ENCODE assay signal across 28 mouse cellular contexts in genomic region chr4:149450636-149451035, GRCm38 (mm10). TPM values are rescaled to one million over a fixed set of nuclear protein-coding genes. Genes with fewer than 3 reads are reported as not detected.
DNase-seq lines count a peak whose midpoint lies in the region; ATAC-seq and TF ChIP-seq lines count a peak whose summit lies in the region.
"Had no signal": no experiment of that assay in that cellular context is flagged by ENCODE, and none has a peak within 500 bp of the region (broad histone marks: within the 10 kb centered on the region; RNA-seq: fewer than 3 reads in every experiment).

No protein-coding gene starts in this region.

- no peak overlapping the region for H3K9ac ChIP-seq in liver, postnatal 0 days (replicated peaks)
- H3K9ac ChIP-seq: embryonic facial prominence, embryonic 12.5 days; forebrain, embryonic 13.5 days; forebrain, embryonic 15.5 days; forebrain, postnatal 0 days had no signal

- WGBS in liver, postnatal 0 days (ENCODE audit: insufficient replicate concordance): 75% methylated on average over 3 of the region's 3 CpGs

- peaks cover 5% of the 10 kb centered on the region for H3K4me1 ChIP-seq in liver, postnatal 0 days (ENCODE audit: insufficient read depth)

- TF ChIP-seq CTCF in liver, postnatal 0 days (IDR thresholded peaks at IDR 0.05; ENCODE audit: low read depth): no peak

- no peaks in the 10 kb centered on the region for H3K9me3 ChIP-seq in liver, postnatal 0 days (ENCODE audit: low read length)
- H3K9me3 ChIP-seq: embryonic facial prominence, embryonic 10.5 days; embryonic facial prominence, embryonic 12.5 days; forebrain, embryonic 13.5 days; forebrain, embryonic 15.5 days had no signal

- no peak overlapping the region for H3K4me3 ChIP-seq in liver, postnatal 0 days (ENCODE audit: low read depth, low read length)
- H3K4me3 ChIP-seq: embryonic facial prominence, embryonic 10.5 days; embryonic facial prominence, embryonic 12.5 days; forebrain, embryonic 13.5 days; forebrain, embryonic 15.5 days had no signal

- peak; percentile 41 for DNase-seq in testis, postnatal 10 days (ENCODE audit: low spot score)
- no peak for DNase-seq in testis, postnatal 14 days (ENCODE audit: low spot score)
- DNase-seq in ES-CJ7 (ENCODE audit: low read depth, low spot score): peak; percentile 52
- DNase-seq in ZHBTc4 (ENCODE audit: low read depth, low spot score): peak; percentile 62
- no peak for DNase-seq in liver, postnatal 0 days
- DNase-seq: adrenal gland, adult 2 months; adrenal gland, postnatal 10 days; adrenal gland, postnatal 36 days; B cell, adult 2 months; cerebellum, adult 11 months; cerebellum, adult 18-20 months; cerebellum, adult 9-10 months; cerebellum, postnatal 10 days; cerebellum, postnatal 25 days; forebrain, postnatal 0 days had no signal

- TF ChIP-seq EP300 in liver, postnatal 0 days (IDR thresholded peaks at IDR 0.05; ENCODE audit: low read depth): no peak

- no peak overlapping the region for H3K4me2 ChIP-seq in liver, postnatal 0 days (ENCODE audit: low read depth, low read length)
- H3K4me2 ChIP-seq: embryonic facial prominence, embryonic 12.5 days; forebrain, embryonic 13.5 days; forebrain, embryonic 15.5 days had no signal

- no peak overlapping the region for H3K27ac ChIP-seq in liver, postnatal 0 days (ENCODE audit: low read depth)
- H3K27ac ChIP-seq: embryonic facial prominence, embryonic 10.5 days; embryonic facial prominence, embryonic 12.5 days; forebrain, embryonic 13.5 days; forebrain, embryonic 15.5 days had no signal

- ATAC-seq in liver, postnatal 0 days: no peak
- ATAC-seq in megakaryocyte progenitor cell, adult 5-6 weeks (replicated peaks; ENCODE audit: poor library complexity): no peak
- ATAC-seq: CD4-positive, CD25-positive, alpha-beta regulatory T cell, adult 4 months; forebrain, embryonic 13.5 days; forebrain, embryonic 15.5 days; forebrain, postnatal 0 days had no signal

- H3K27me3 ChIP-seq in liver, postnatal 0 days (ENCODE audit: insufficient read depth, low read length): no peaks in the 10 kb centered on the region
- H3K27me3 ChIP-seq: CH12.LX; embryonic facial prominence, embryonic 12.5 days; forebrain, embryonic 13.5 days; forebrain, embryonic 15.5 days had no signal

- H3K36me3 ChIP-seq in liver, postnatal 0 days (replicated peaks; ENCODE audit: insufficient read depth, low read length): no peaks in the 10 kb centered on the region
- H3K36me3 ChIP-seq: embryonic facial prominence, embryonic 10.5 days; embryonic facial prominence, embryonic 12.5 days; forebrain, embryonic 15.5 days had no signal

RNA-seq across cellular contexts. Expression of gene Rbp7, which starts 4.1 kb away (rescaled TPM):
- polyA plus RNA-seq in liver, postnatal 0 days (2015; fragmentation: Nextera tagmentation; extraction: Ambion mirVana): 0.21 TPM in 1 of 2 replicates, not detected in the other
- not detected in 2 replicates for total RNA-seq in megakaryocyte progenitor cell, adult 5-6 weeks (2015)
- not detected in 2 replicates for total RNA-seq in megakaryocyte progenitor cell, adult 5-6 weeks (2017)
- total RNA-seq: CH12.LX; forebrain, postnatal 0 days; MEL had no signal
- polyA plus RNA-seq: brain, embryonic 14.5 days; CD4-positive, CD25-positive, alpha-beta regulatory T cell, adult 4 months; embryonic facial prominence, embryonic 10.5 days; forebrain, embryonic 11.5 days; forebrain, embryonic 13.5 days; forebrain, embryonic 15.5 days had no signal

RNA-seq across cellular contexts. Expression of gene Ube4b, which starts 24.1 kb away (rescaled TPM):
- 11.9 and 12.7 TPM in 2 replicates for polyA plus RNA-seq in liver, postnatal 0 days (2015; fragmentation: Nextera tagmentation; extraction: Ambion mirVana)
- total RNA-seq in megakaryocyte progenitor cell, adult 5-6 weeks (2015): 42.0 and 43.2 TPM in 2 replicates
- total RNA-seq in megakaryocyte progenitor cell, adult 5-6 weeks (2017): 35.1 and 42.1 TPM in 2 replicates

RNA-seq across cellular contexts. Expression of gene Tmem274, which starts 26.5 kb away (rescaled TPM):
- not detected in 2 replicates for polyA plus RNA-seq in liver, postnatal 0 days (2015; fragmentation: Nextera tagmentation; extraction: Ambion mirVana)
- total RNA-seq in megakaryocyte progenitor cell, adult 5-6 weeks (2015): not detected in 2 replicates
- not detected in 2 replicates for total RNA-seq in megakaryocyte progenitor cell, adult 5-6 weeks (2017)
- total RNA-seq: adrenal gland, adult 2 months; adrenal gland, postnatal 10 days; adrenal gland, postnatal 36 days; CH12.LX; ES-E14; forebrain, postnatal 0 days; MEL had no signal
- polyA plus RNA-seq: adrenal gland, adult 2 months; brain, embryonic 14.5 days; cortical plate, adult 2 months; embryonic facial prominence, embryonic 14.5 days; forebrain, postnatal 0 days had no signal

RNA-seq across cellular contexts. Expression of gene Nmnat1, which starts 34.4 kb away (rescaled TPM):
- polyA plus RNA-seq in liver, postnatal 0 days (2015; fragmentation: Nextera tagmentation; extraction: Ambion mirVana): 6.4 and 6.8 TPM in 2 replicates
- 7.4 and 8.0 TPM in 2 replicates for total RNA-seq in megakaryocyte progenitor cell, adult 5-6 weeks (2015)
- total RNA-seq in megakaryocyte progenitor cell, adult 5-6 weeks (2017): 12.4 and 14.4 TPM in 2 replicates

RNA-seq across cellular contexts. Expression of gene Lzic, which starts 34.4 kb away (rescaled TPM):
- 7.7 and 8.2 TPM in 2 replicates for polyA plus RNA-seq in liver, postnatal 0 days (2015; fragmentation: Nextera tagmentation; extraction: Ambion mirVana)
- total RNA-seq in megakaryocyte progenitor cell, adult 5-6 weeks (2015): 25.2 and 26.8 TPM in 2 replicates
- 81.4 and 111 TPM in 2 replicates for total RNA-seq in megakaryocyte progenitor cell, adult 5-6 weeks (2017)

Comparison
In these comparisons a context has a peak if more than half of its experiments do, and no peak if none do; other contexts are left out.
1. DNase-seq: peak in testis, postnatal 10 days (single experiment), ES-CJ7 (single experiment) and ZHBTc4 (single experiment); none in testis, postnatal 14 days (single experiment) and liver, postnatal 0 days (single experiment).